Mouse (Mus musculus) kidney, adult 18-20 months (tissue): ENCODE data around the gene Abi3.
A peak's percentile ranks its signal among the peaks of the same experiment; 100 is the strongest.

Source experiments
- DNase-seq: peaks from one replicate; pipeline ENCODE4 v3.0.0; 2021

Abi3 gene

DNA sequence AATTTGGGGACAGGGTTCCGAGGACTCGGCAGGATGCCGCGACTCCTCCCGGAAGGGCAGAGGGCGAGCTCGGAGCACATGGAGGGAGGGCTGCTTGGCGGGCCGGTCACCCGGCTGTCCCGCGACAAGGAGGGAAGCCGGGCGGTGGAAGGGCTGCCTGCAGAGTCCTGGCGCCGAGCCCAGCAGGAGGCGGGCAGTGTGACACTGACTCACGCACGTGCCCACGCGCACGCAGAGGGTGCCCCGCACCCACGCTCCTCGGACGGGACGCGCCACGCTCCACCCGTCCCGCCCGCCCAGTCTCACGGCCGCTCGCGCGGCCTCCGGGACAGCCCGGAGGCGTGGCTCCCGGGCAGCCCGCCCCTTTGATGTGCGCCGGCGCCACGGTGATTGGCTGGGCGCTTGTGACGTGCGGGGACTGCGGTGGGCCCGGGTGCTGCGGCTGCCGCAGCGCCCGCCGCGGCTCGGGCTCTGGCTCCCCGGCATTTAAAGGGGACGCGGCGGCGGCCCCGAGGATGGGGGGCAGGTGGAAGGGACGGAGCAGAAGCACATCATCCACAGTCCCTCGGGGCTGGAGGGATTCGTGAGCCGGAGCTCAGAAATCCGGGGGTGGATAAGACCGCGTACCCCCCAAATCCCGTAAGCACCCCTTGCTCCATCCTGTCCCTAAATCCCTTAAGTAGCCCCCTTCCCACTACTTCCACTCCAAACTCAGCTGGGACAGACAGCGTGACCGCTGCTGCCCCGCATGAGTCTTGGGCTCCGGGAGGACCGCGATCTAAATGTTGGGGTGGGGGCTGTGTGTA, 18.0 kb downstream of the Abi3 start, which contains the start of gene Phospho1:
Phospho1 (plus strand) TSS at position 429 of the 806 bp plus-strand sequence.
- peak; percentile 92 for DNase-seq

DNA sequence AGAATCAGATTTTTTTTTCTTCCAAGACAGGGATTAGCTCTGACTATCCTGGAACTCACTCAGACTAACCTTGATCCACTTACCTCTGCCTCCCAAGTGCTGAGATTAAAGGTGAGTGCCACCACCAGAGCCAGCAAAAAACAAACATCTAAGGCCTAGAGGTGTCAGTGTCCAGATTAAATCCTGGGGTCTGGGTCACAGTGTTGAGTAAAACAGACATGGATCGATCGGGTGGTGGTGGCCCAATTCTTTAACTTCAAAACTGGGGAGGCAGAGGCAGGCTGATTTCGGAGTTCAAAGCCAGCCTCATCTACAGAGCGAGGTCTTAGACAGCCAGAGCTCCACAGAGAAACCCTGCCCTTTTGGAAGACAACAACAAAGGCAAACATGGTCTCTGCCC, 19.8 kb downstream of the Abi3 start:
- no peak for DNase-seq

- no peak for DNase-seq
Observed at GRCm38 (mm10) chr11:95821511-95821910, 20.8 kb downstream of the Abi3 start.

- DNase-seq, result no peak
Observed at GRCm38 (mm10) chr11:95819138-95819537, 23.1 kb downstream of the Abi3 start.

DNA sequence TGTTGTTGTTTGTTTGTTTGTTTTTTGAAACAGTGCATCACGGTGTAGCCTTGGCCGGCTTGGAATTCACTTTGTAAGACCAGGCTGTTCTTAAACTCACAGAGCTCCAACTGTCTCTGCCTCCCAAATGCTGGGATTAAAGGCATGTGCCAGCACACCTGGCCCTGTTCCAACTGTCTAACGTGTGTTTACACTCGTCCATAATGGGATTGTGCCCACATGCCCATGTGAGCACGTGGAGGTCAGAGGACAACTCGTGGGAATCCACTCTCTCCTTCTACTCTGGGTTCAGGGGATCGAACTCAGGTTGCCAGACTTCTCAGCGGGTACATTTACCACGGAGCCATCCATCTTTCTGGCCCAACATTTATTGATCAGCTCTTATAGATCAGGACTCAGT, 26.9 kb downstream of the Abi3 start:
- no peak for DNase-seq

DNA sequence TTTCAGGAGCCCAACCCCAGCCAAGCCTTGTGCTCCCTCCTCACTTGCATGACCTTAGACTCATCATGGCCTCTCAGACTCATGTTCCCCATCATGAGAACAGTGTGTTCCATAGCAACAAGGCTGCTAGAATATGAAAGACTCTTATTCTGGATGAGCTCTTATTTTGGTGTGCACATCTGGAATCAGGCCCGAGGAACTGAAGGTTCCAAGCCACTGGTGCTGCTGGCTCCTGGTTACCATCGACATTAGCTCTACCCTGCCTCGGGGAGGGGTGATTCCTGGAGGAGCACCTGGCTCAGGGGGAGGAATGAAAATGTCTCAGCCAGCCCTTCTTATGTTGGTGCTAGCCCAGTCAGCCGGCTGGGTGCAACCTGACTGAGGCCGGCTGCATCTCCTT, 27.4 kb downstream of the Abi3 start:
- no peak for DNase-seq

DNA sequence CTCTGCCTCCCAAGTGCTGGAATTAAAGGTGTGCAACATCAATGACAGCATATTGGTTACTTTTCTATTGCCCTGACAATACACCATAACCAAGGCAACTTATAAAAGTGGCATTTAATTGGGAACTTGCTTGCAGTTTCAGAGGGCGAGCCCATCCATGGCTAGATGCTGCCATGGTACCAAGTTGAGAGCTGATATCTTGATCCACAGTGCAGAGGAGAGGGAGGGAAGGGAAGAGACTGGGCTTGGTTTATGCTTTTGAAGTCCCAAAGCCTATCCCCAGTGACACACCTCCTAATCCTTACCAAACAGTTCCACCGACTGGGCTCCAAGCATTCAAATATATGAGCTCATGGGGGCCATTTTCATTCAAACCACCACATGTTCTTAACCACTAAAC, 28.2 kb downstream of the Abi3 start:
- DNase-seq, result no peak

DNA sequence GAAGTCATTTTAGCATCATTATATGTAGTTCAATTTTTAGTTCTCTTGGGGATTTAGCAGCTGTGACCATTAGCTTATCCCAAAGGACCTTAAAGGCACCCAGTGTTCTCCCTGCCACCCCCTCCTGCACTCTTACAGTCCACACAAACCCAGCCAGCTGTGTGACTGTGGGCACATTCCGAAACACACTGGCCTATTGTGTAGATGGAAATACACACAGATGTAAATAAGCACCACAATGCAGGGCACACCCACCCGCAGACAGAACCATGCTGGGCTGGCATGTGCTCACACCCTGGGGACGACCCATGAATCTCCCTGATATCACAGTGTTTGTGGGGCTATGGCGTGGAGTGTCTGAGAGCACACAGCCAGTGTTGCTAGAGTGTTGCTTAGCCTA, 30.1 kb downstream of the Abi3 start:
- DNase-seq, result no peak

GRCm38 (mm10) chr11:95811741-95812140, 30.5 kb downstream of the Abi3 start:
- DNase-seq, result no peak

- DNase-seq, result no peak
Observed at GRCm38 (mm10) chr11:95810828-95811227, 31.4 kb downstream of the Abi3 start.

DNA sequence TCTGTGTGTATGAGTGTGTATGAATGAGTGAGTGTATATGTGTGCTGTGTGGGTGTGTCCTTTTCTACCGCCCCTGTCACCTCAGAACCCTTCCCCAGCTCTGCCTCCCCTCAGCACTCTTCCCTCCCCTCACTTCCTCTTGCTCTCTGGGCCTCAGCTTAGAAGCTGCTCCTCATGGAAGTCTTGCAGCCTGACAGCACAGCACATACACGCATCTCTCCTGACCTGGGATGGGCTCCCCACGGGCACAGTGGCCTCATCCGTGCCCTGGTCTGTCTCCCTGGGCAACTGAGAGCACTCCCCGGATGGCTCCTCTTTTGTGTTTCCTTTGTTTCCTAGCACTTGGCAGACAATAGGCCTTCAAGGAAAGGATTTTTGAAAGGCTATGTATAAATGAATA, 32.7 kb downstream of the Abi3 start:
- no peak for DNase-seq

DNA sequence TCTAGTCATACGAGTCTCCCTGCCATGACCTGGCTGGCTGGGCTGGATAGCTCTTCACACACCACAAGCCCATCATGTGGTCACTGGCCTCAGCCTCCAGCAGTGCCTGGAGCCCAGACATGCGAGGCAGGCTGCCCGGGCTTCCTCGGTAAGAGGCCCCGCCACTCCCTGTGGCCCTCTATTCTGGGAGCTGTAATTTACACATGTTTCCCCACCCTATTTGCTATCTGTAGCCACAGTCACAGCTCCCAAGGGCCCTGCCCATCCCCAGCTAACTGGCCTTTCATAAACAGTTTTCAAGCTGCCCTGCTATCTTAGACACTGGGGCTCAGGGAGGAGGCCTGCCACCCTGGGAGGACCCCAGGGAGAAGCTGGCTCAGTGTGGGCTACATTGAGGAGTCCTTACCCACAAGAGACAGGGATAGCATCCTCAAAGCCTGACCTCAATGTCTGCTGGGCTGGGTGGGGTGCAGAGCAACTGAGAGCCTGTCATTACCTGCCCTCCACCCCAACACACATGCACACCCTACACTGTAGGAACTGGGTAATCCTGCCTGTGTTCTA, 33.7 kb downstream of the Abi3 start:
- DNase-seq, result no peak

- no peak for DNase-seq
Observed at GRCm38 (mm10) chr11:95807884-95808283, 34.4 kb downstream of the Abi3 start.

GRCm38 (mm10) chr11:95805527-95805926, 36.7 kb downstream of the Abi3 start:
- no peak for DNase-seq

- DNase-seq, result no peak
Observed at GRCm38 (mm10) chr11:95805010-95805409, 37.3 kb downstream of the Abi3 start.

GRCm38 (mm10) chr11:95795582-95795981, 46.7 kb downstream of the Abi3 start:
- no peak for DNase-seq

- DNase-seq, result no peak
Observed at GRCm38 (mm10) chr11:95794201-95794600, 48.1 kb downstream of the Abi3 start.

DNA sequence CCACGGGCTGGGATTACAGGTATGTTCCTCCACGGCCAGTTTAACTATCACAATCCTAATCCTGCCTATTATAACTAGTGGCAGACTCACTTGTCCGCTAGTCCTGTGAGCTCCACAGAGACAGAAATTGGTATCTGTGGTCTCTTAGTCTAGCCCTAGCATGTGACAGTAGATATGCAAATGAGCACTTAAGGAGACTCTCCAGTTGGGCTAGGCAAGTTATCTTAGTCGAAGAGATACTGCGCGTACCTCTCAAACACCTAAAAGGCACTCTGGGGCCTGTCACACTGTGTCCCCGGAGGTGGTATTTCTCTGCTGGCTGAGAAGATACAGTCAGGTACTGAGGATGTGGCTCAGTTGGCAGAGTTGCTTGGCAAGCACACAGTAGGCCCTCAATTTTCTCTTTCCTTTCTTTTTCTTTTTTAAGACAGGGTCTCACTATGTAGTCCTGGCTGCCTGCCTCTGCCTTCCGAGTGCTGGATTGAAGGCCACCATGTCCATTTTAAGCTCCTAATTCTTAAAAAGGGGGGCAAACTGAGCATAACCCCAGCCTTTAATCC, 49.2 kb downstream of the Abi3 start:
- DNase-seq, result no peak

- DNase-seq, result no peak
Observed at GRCm38 (mm10) chr11:95791787-95792186, 50.5 kb downstream of the Abi3 start.

DNA sequence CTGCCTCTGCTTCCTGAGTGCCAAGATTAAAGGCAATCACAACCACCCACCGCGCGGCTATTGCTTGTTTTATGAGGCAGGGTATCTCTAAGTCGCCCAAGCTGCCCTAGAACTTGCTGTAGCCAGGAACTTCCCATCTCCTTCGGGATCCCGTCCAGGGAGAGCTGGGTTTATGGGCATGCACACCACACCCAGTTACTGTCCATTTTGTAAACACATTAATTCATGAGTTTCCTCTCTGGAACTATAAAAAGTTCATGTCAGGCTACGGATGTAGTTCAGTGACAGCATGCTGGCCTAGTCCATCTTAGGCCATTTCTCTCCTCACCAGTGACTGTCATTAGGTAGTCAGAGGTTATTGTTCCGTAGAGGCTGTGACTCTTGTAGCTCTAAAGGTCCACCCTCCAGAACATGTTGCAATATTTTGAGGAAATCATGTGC, 52.8 kb downstream of the Abi3 start:
- no peak for DNase-seq

GRCm38 (mm10) chr11:95786511-95786910, 55.8 kb downstream of the Abi3 start:
- DNase-seq, result no peak

DNA sequence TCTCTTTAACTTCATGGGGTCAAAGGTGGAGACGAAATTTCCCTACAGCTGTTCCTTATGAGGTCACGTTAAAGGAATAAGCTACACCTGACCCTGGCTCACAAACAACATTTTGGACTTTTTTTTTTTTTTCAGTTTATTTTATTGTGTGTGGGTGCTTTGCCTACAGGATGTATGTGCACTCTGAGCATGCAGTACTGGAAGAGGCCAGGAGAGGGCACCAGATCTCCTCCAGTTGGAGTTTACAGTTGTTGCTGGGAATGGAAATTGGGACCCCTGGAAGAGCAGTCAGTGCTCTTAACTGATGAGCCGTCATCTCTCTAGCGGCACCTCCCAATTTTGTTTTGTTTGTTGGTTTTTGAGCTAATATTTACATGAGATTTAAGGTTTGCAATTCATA, 56.6 kb downstream of the Abi3 start:
- DNase-seq, result no peak

GRCm38 (mm10) chr11:95783958-95784357, 58.3 kb downstream of the Abi3 start:
- no peak for DNase-seq

DNA sequence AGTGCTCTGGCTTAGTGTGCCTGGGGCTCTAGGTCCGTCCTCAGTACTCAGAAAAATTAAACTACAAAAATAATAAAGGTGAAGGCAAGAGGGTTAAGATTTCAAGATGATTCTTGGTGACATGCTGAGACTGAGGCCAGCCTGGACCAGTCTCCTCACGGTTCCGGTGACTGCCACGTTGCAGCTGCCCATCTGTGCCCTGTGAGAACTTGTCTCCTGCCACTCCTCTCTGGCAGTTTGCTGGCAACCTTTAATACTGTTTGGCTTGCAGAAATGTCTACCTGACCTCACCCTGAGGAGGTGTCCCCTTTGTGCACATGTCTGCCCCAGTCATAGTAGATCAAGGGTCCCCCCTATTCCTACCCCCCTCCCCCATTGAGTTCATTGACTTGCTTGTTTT, 58.8 kb downstream of the Abi3 start:
- DNase-seq, result no peak
